Mouse (Mus musculus): ENCODE results near the gene Cyp3a57.
"Not testable (repeated sequence)": the region's sequence is repeated elsewhere in the genome, so short reads cannot be mapped to it uniquely, and the experiment has no call there.

Gene Cyp3a57

GRCm38 (mm10) chr5:145344941-145345340 lies at the start of gene Cyp3a57:
Gene Cyp3a57, plus strand, starts transcription at chr5:145345279.
- no peak for DNase-seq (ENCODE audit: inconsistent age in 2 of 2, low spot score in 1 of 2)

GRCm38 (mm10) chr5:145300469-145300868 lies 44.6 kb upstream of the Cyp3a57 start:
- DNase-seq (ENCODE audit: inconsistent age in 2 of 2, low spot score in 1 of 2): no peak

GRCm38 (mm10) chr5:145301796-145302195 lies 43.3 kb upstream of the Cyp3a57 start:
- not testable (repeated sequence) for DNase-seq (ENCODE audit: inconsistent age in 2 of 2, low spot score in 1 of 2)

- DNase-seq (ENCODE audit: inconsistent age in 2 of 2, low spot score in 1 of 2): no peak
Measured at GRCm38 (mm10) chr5:145302424-145302823, 42.7 kb upstream of the Cyp3a57 start.

- DNase-seq (ENCODE audit: inconsistent age in 2 of 2, low spot score in 1 of 2): not testable (repeated sequence)
Measured at GRCm38 (mm10) chr5:145306953-145307352, 38.1 kb upstream of the Cyp3a57 start.

- DNase-seq (ENCODE audit: inconsistent age in 2 of 2, low spot score in 1 of 2): not testable (repeated sequence)
Measured at GRCm38 (mm10) chr5:145307811-145308210, 37.3 kb upstream of the Cyp3a57 start.

- DNase-seq (ENCODE audit: inconsistent age in 2 of 2, low spot score in 1 of 2): no peak
Measured at GRCm38 (mm10) chr5:145313845-145314244, 31.2 kb upstream of the Cyp3a57 start.

- no peak for DNase-seq (ENCODE audit: inconsistent age in 2 of 2, low spot score in 1 of 2)
Measured at GRCm38 (mm10) chr5:145317141-145317540, 27.9 kb upstream of the Cyp3a57 start.

GRCm38 (mm10) chr5:145338756-145339155 lies 6.3 kb upstream of the Cyp3a57 start:
- not testable (repeated sequence) for DNase-seq (ENCODE audit: inconsistent age in 2 of 2, low spot score in 1 of 2)

- no peak for DNase-seq (ENCODE audit: inconsistent age in 2 of 2, low spot score in 1 of 2)
Measured at GRCm38 (mm10) chr5:145349697-145350096, 4.6 kb downstream of the Cyp3a57 start.

- no peak for DNase-seq (ENCODE audit: inconsistent age in 2 of 2, low spot score in 1 of 2)
Measured at GRCm38 (mm10) chr5:145353081-145353480, 8.0 kb downstream of the Cyp3a57 start.

- DNase-seq (ENCODE audit: inconsistent age in 2 of 2, low spot score in 1 of 2): not testable (repeated sequence)
Measured at GRCm38 (mm10) chr5:145415416-145415815, 70.3 kb downstream of the Cyp3a57 start.

GRCm38 (mm10) chr5:145422287-145422686 lies 77.2 kb downstream of the Cyp3a57 start:
- DNase-seq (ENCODE audit: inconsistent age in 2 of 2, low spot score in 1 of 2): no peak

- DNase-seq (ENCODE audit: inconsistent age in 2 of 2, low spot score in 1 of 2): no peak
Measured at GRCm38 (mm10) chr5:145431004-145431403, 85.9 kb downstream of the Cyp3a57 start.

GRCm38 (mm10) chr5:145433688-145434087 lies 88.6 kb downstream of the Cyp3a57 start:
- DNase-seq (ENCODE audit: inconsistent age in 2 of 2, low spot score in 1 of 2): peak; percentile 38 to 79

Measured in adrenal gland, adult (tissue).